14 mouse cellular contexts compared by ENCODE assay signal in genomic region chr16:77273306-77273705, GRCm38 (mm10).
"Had no signal": no experiment of that assay in that cellular context is flagged by ENCODE, and none has a peak within 500 bp of the region (broad histone marks: within the 10 kb centered on the region; RNA-seq: fewer than 3 reads in every experiment).

No protein-coding gene starts in this region.

- H3K36me3 ChIP-seq: limb, embryonic 12.5 days; liver, embryonic 13.5 days; lung, embryonic 15.5 days had no signal

- H3K4me2 ChIP-seq: limb, embryonic 12.5 days; liver, embryonic 13.5 days; lung, embryonic 15.5 days; midbrain, embryonic 11.5 days had no signal

- H3K9me3 ChIP-seq: limb, embryonic 12.5 days; liver, embryonic 13.5 days; lung, embryonic 15.5 days; megakaryocyte, embryonic 14.5 days had no signal

- H3K27ac ChIP-seq: layer of hippocampus, adult 2 months; limb, embryonic 12.5 days; liver, embryonic 13.5 days; lung, embryonic 15.5 days had no signal

- H3K27me3 ChIP-seq: limb, embryonic 12.5 days; liver, embryonic 13.5 days; lung, embryonic 15.5 days; megakaryocyte, embryonic 14.5 days had no signal

- H3K4me3 ChIP-seq: layer of hippocampus, adult 2 months; limb, embryonic 12.5 days; liver, embryonic 13.5 days; lung, embryonic 15.5 days; megakaryocyte, embryonic 14.5 days had no signal

- H3K4me1 ChIP-seq: liver, embryonic 13.5 days; lung, embryonic 15.5 days; megakaryocyte, embryonic 14.5 days had no signal

- H3K9ac ChIP-seq: limb, embryonic 12.5 days; liver, embryonic 13.5 days; lung, embryonic 15.5 days had no signal

- DNase-seq: kidney, adult 9 months; kidney, postnatal 25 days; layer of hippocampus, adult 9-11 months; liver, embryonic 13.5 days; lung, postnatal 10 days; lung, postnatal 36 days; midbrain, embryonic 14.5 days; thymus, adult 18-20 months; thymus, postnatal 36 days had no signal
